Mouse (Mus musculus) embryonic stem cell, embryonic (primary cell): Measurements from ENCODE around the gene Rab13.
"Not testable (repeated sequence)": the region's sequence is repeated elsewhere in the genome, so short reads cannot be mapped to it uniquely, and the experiment has no call there.

Experiments
- CTCF ChIA-PET, 4 experiments: fragments of 300-600 bp in 2 of 4; fragments of 350-600 bp in 2 of 4; sonication (Branson Sonifier 250); formaldehyde crosslinking; loops; one replicate each; lab custom pipeline; 2022; ENCODE audit warnings: inconsistent platforms in 2 of 4; lab: Charles Lee
- POLR2A ChIA-PET, 4 experiments: fragments of 300-600 bp in 2 of 4; fragments of 350-600 bp in 2 of 4; sonication (Branson Sonifier 250); formaldehyde crosslinking; loops; one replicate each; lab custom pipeline; 2022; ENCODE audit warnings: antibody characterized with exemption in 4 of 4, inconsistent platforms in 1 of 4; lab: Charles Lee

Gene Rab13

GRCm38 (mm10) chr3:90247630-90247959, 34.1 kb downstream of the Rab13 start:
- CTCF ChIA-PET, result interaction anchor here in 3 of 4 experiments (0.6 to 1.6 kb wide), 19 partner anchors 16 to 964 kb away, joined by 3 to 8 read pairs (median 4); partner anchors contain the start of genes Dennd4b (in 1 of the 3), Jtb (in 1 of the 3), Rab13 (in 1 of the 3) and Rps27 (in 1 of the 3)

DNA sequence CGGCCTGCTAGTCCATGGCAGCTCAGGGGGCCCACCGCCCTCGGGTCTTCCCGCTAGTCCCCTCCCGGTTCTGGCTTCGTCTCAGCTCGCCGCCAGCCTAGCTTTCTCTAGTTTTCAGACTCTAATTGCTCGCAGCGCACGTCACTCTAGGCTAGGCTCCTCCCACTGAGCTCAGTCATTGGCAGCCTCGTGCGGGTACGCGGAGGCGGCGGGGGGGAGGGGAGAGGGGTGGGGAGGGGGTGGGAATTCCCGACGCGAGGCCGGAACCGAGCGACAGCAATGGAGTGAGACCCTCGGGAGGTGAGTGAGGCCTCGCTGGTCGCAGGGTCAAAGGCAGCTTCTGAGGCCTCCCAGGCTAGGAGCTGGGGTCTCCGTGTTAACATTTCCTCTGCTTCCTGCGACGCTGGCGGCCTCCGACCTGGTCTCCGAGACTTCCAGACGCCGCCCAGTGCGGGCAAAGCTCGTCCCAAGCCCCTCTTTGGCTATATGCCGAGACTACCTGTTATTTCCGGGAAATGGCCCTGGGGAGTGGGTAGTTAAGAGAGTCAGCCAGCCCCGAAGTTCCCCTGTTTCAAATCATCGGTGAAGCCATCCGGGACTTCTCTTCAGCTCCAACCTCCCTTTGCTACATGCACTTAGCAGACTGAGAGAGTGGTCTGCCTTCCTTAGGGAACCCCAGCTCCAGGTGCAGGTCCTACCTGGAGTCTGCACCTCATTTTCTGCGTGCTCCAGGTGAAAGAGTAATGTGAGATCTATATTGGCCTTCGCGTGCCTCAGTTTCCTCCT, 34.7 kb downstream of the Rab13 start, which contains the start of gene Slc39a1:
TSS of gene Slc39a1 (plus strand) at position 213 of the 786 bp plus-strand sequence.
- ChIA-PET CTCF (interaction anchor here in 3 of 4 experiments (0.6 to 1.6 kb wide), 20 partner anchors 16 to 965 kb away, joined by 3 to 8 read pairs (median 4); partner anchors contain the start of genes Dennd4b (in 2 of the 3), Jtb (in 1 of the 3), Rab13 (in 1 of the 3) and Rps27 (in 1 of the 3)), POLR2A (interaction anchor here (0.5 to 7.5 kb wide), 117 partner anchors 8 to 1977 kb away, joined by 3 to 108 read pairs (median 4); partner anchors contain the start of genes Dennd4b (in 3 of the 4), Gatad2b (in 3 of the 4), Jtb (in 3 of the 4) and Rab13 (in 3 of the 4))

More at GRCm38 (mm10) chr3:90247630-90247959, 34.1 kb downstream of the Rab13 start:
- POLR2A ChIA-PET, result interaction anchor here (0.5 to 7.5 kb wide), 110 partner anchors 8 to 1976 kb away, joined by 3 to 108 read pairs (median 4); partner anchors contain the start of genes Gatad2b (in 3 of the 4), Jtb (in 3 of the 4), Rab13 (in 3 of the 4) and Rps27 (in 3 of the 4)

DNA sequence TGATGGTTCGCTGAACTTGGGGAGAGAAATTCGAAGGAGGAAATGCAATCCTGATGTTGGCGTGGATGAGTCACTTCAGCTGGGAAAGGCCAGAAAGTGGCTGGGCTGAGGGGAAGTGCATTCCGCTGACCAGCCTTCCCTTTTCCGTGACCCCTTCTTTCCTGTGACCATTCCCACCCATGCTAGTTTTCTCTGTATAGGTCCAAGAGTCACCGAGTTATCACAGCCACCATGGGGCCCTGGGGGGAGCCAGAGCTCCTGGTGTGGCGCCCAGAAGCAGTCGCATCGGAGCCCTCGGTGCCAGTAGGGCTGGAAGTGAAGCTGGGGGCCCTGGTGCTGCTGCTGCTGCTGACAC, 35.2 kb downstream of the Rab13 start:
- POLR2A ChIA-PET, result interaction anchor here (0.5 to 7.5 kb wide), 67 partner anchors 8 to 284 kb away, joined by 3 to 108 read pairs (median 6); partner anchors contain the start of genes Dennd4b (in 3 of the 4), Gatad2b (in 3 of the 4), Jtb (in 3 of the 4) and Rab13 (in 3 of the 4)
- CTCF ChIA-PET, result interaction anchor here in 2 of 4 experiments (0.6 to 1.6 kb wide), 5 partner anchors 17 to 396 kb away, joined by 3 to 8 read pairs (median 3); partner anchors contain the start of genes Dennd4b (in 1 of the 2), Rab13 (in 1 of the 2) and Rps27 (in 1 of the 2)

DNA sequence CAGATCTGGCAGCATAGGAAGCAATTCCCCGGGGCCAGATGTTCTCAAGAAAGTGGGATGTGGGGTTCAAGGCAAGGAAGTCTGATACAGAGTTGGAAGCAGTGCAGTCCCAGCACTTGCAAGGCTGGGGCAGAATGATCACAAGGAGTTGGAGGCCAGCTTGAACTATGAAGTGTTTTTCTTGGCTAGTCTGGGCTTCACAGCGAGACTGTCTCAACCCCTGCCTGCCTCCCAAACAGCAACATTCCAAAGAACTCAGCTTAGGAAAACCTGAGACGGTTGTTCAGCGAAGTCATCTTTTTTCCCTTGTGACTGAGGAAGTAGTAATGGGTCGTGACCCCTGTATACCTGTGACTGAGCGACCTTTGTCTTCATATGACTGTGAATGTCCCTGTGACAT, 37.3 kb downstream of the Rab13 start:
- ChIA-PET POLR2A (interaction anchor here in 3 of 4 experiments (0.6 to 1.7 kb wide), 12 partner anchors 13 to 1973 kb away, joined by 3 to 5 read pairs (median 3); partner anchors contain the start of genes Rab13 (in 1 of the 3) and Rps27 (in 1 of the 3)), CTCF (no interaction called here)

DNA sequence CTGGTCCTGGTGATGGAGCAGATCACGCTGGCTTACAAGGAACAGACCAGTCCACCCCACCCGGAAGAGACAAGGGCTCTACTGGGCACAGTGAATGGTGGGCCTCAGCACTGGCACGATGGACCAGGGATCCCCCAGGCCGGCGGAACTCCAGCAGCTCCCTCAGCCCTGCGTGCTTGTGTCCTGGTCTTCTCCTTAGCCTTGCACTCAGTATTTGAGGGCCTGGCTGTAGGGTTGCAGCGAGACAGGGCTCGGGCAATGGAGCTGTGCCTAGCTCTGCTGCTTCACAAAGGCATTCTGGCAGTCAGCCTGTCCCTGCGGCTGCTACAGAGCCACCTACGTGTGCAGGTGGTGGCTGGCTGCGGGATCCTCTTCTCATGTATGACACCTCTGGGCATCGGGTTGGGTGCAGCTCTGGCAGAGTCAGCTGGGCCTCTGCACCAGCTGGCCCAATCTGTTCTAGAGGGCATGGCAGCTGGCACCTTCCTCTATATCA, 38.3 kb downstream of the Rab13 start:
- ChIA-PET POLR2A (interaction anchor here in 1 of 4 experiments (0.9 to 1.7 kb wide), 5 partner anchors 14 to 40 kb away, joined by 3 to 5 read pairs (median 4); partner anchors contain the start of genes Rab13 and Rps27), CTCF (interaction anchor here in 1 of 4 experiments (0.7 kb wide), 1 partner anchor 30 kb away, joined by 3 read pairs; no protein-coding TSS in a partner anchor)

DNA sequence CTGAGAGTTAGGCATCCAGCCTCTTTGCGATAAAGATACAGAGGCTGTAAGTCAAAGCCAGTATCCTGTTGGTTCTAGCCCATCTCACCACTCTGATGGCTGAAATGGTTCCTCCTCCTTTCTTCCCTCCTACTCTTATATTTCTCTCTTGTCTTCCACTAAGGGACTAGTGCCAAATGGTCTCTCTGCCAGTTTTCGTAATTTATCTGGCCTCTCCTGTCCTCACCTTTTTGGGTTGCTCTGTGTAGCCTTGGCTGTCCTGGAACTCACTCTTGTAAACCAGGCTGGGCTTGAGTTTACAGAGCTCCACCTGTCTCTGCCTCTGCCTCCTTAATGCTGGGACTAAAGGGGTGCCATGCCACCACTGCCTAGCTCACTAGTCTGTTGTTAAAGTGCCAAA, 39.2 kb downstream of the Rab13 start:
- CTCF ChIA-PET, result not testable (repeated sequence)

GRCm38 (mm10) chr3:90253174-90253573, 39.7 kb downstream of the Rab13 start:
- POLR2A ChIA-PET, result interaction anchor here in 3 of 4 experiments (0.6 to 1.2 kb wide), 12 partner anchors 9 to 267 kb away, joined by 3 to 5 read pairs (median 3); partner anchors contain the start of genes Jtb (in 2 of the 3), Creb3l4 (in 1 of the 3) and Gatad2b (in 1 of the 3)
- CTCF ChIA-PET, result not testable (repeated sequence)

More for the DNA sequence above, 39.2 kb downstream of the Rab13 start:
- POLR2A ChIA-PET, result interaction anchor here in 1 of 4 experiments (0.7 to 1.2 kb wide), 2 partner anchors 20 to 96 kb away, joined by 4 read pairs; no protein-coding TSS in a partner anchor

DNA sequence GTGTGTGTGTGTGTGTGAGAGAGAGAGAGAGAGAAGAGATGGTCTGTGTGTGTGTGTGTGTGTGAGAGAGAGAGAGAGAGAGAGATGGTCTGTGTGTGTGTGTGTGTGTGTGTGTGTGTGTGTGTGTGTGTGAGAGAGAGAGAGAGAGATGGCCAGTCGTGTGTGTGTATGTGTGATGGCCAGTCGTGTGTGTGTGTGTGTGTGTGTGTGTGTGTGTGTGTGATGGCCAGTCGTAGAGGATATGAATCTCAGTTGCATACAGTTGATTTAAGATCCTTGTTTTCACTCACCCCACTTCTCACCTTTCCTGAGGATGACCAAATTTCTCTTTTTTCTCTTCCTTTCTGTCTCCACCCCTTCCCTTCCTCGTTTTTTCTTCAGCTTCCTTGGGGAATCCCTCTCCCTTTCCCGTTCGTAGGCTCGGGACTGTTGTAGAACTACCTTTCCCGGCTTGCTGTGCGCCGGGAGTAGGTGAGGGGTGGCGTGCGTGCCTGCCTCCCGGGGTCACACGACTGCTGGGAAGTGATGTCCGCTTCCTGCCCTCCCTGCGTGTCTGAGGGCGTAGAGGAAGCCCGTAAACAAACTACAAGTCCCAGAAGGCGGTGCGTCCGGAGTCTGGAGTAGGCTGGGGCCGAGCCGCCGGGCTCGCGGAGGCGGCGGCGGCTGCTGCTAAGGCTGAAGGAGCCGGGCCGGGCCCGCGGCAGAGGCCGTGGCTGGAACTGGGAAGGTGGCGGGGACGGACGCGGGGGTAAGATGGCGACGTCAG, 40.3 kb downstream of the Rab13 start, which contains the start of gene Crtc2:
TSS of gene Crtc2 (plus strand) at position 511 of the 766 bp plus-strand sequence.
- CTCF ChIA-PET, result no interaction called here
- POLR2A ChIA-PET, result interaction anchor here in 3 of 4 experiments (0.6 to 1.2 kb wide), 13 partner anchors 9 to 266 kb away, joined by 3 to 8 read pairs (median 3); partner anchors contain the start of genes Jtb (in 2 of the 3), Creb3l4 (in 1 of the 3) and Gatad2b (in 1 of the 3)

- POLR2A ChIA-PET, result interaction anchor here in 3 of 4 experiments (0.5 to 3.4 kb wide), 10 partner anchors 10 to 258 kb away, joined by 3 to 26 read pairs (median 3); partner anchors contain the start of genes Jtb (in 2 of the 3), Creb3l4 (in 1 of the 3), Dennd4b (in 1 of the 3) and Gatad2b (in 1 of the 3)
- CTCF ChIA-PET, result interaction anchor here in 2 of 4 experiments (0.7 to 0.8 kb wide), 2 partner anchors 26 to 352 kb away, joined by 3 to 4 read pairs; no protein-coding TSS in a partner anchor
Observed at GRCm38 (mm10) chr3:90254419-90255193, 41.1 kb downstream of the Rab13 start.

DNA sequence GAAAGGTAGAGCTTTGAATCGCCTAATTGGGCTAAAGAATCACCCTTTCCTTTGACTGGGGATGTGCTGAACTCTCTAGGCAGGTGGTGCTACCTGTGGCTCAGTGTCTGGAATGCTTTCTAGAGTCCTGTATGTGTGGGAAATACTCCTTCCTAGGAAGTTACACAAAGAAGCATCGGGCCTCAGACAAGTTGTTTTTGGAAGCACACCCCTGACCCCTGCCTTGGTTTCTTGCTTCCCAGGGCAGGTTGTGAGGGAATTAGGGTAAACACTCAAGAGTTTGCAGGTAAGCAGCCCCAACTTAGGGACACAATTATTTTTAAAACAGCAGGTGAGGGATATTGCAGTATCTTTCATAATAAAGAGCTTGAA, 41.7 kb downstream of the Rab13 start:
- POLR2A ChIA-PET, result interaction anchor here in 2 of 4 experiments (0.5 to 3.4 kb wide), 6 partner anchors 8 to 259 kb away, joined by 3 to 26 read pairs (median 4); partner anchors contain the start of genes Creb3l4 (in 1 of the 2), Dennd4b (in 1 of the 2), Jtb (in 1 of the 2) and Slc39a1 (in 1 of the 2)
- CTCF ChIA-PET, result interaction anchor here in 2 of 4 experiments (0.7 to 1.8 kb wide), 3 partner anchors 10 to 351 kb away, joined by 3 to 5 read pairs (median 4); no protein-coding TSS in a partner anchor

DNA sequence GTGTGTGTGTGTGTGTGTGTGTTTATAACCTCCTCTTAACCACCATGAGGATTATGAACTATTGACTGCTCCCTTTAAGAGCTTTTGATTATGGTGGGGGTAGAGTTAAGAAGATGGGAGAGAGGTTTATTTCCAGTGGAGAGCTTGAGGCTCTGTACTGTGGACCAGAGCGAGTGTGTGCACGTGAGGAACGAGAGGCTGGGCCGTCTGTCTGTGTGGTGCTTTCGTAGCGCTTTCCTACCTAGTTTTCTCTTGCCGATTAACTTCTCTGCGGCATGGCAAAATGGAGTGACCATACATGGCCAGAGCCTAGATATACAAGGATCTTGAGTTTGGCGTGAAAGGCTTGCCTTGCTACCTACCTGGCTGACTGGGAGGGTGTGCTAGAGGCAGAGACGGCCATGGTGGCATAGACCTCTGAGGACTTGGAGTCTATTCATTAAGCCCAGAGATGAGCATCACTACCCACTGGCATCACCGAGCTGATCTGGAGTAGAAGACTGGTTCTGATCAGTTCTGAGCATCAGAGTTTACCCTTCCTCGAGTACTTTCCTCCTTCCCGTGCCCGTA, 42.4 kb downstream of the Rab13 start:
- POLR2A ChIA-PET, result interaction anchor here in 2 of 4 experiments (0.6 to 3.4 kb wide), 9 partner anchors 9 to 38 kb away, joined by 3 to 26 read pairs (median 3); partner anchors contain the start of genes Creb3l4 (in 1 of the 2), Dennd4b (in 1 of the 2), Jtb (in 1 of the 2) and Slc39a1 (in 1 of the 2)
- CTCF ChIA-PET, result interaction anchor here in 2 of 4 experiments (0.6 to 1.8 kb wide), 4 partner anchors 10 to 350 kb away, joined by 3 to 7 read pairs (median 4); no protein-coding TSS in a partner anchor

- POLR2A ChIA-PET, result interaction anchor here (0.5 to 3.4 kb wide), 13 partner anchors 9 to 286 kb away, joined by 3 to 26 read pairs (median 4); partner anchors contain the start of genes Slc39a1 (in 3 of the 4), Dennd4b (in 2 of the 4), Rab13 (in 1 of the 4) and Rps27 (in 1 of the 4)
- CTCF ChIA-PET, result interaction anchor here in 2 of 4 experiments (0.6 to 1.8 kb wide), 4 partner anchors 9 to 218 kb away, joined by 3 to 7 read pairs (median 6); no protein-coding TSS in a partner anchor
Observed at GRCm38 (mm10) chr3:90256731-90257530, 43.4 kb downstream of the Rab13 start.

- ChIA-PET CTCF (no interaction called here), POLR2A (interaction anchor here in 3 of 4 experiments (1.0 to 1.6 kb wide), 7 partner anchors 11 to 45 kb away, joined by 3 to 8 read pairs (median 4); partner anchors contain the start of genes Slc39a1 (in 2 of the 3), Rab13 (in 1 of the 3) and Rps27 (in 1 of the 3))
Observed at GRCm38 (mm10) chr3:90258521-90258920, 45.0 kb downstream of the Rab13 start.

GRCm38 (mm10) chr3:90263121-90263771, 49.8 kb downstream of the Rab13 start:
- CTCF ChIA-PET, result interaction anchor here in 1 of 4 experiments (0.6 kb wide), 1 partner anchor 93 kb away, joined by 4 read pairs; no protein-coding TSS in a partner anchor
- POLR2A ChIA-PET, result interaction anchor here in 3 of 4 experiments (0.6 to 1.8 kb wide), 3 partner anchors 9 to 15 kb away, joined by 3 to 7 read pairs (median 6); partner anchors contain the start of genes Slc39a1 (in 2 of the 3) and Crtc2 (in 1 of the 3)
